Mouse (Mus musculus): Measurements from ENCODE around the gene Ranbp1. TPM values are rescaled to one million over a fixed set of nuclear protein-coding genes. Genes with fewer than 3 reads are reported as not detected.

Ranbp1 gene
- polyA plus RNA-seq, 1 experiment from 2014 or later, result 1,409 TPM

DNA sequence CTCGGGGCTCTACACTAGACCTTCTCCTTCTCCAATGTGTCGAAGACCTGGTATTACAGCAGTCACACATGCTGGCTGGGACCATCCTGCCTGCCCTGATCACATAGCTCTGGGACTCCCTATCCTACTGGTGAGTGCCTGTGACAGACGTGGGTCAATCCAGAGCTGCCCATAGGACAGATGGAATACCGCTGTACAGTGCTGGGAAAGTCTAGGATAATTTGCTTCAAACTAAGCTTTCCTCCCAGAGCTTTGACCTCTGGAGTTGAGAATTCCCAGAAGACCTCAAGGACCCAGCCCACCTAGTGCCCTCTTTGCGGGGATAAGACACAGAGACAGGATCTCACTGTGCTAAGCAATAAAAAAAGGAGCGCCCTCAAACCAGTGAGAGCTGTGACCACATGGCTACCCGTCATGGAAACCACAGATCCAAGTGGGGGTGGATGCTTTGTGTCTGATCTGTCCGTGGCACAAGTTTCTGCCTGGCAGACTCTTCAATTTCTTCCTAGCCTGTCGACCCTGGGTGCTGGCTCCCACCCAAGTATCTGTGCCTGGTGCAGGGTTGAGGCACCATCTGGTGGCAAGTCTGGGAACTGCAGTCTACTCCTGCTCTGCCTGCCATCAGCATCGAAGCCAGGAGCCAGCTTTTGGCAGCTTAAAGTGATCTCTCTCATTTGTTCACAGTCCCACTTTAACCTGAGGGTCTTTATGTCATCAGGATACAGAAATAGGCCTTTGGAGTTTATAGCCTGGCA, 36.9 kb downstream of the Ranbp1 start:
- Histone ChIP-seq H3K36me3 (replicated peaks; ENCODE audit: control insufficient read depth, insufficient read depth, low read depth, low read length) (no peaks in the 10 kb centered on the region), H3K4me1 (ENCODE audit: control insufficient read depth, insufficient read depth, low read length) (no peaks in the 10 kb centered on the region), H3K4me3 (ENCODE audit: low read depth, low read length) (no peak overlapping the region), H3K9me3 (replicated peaks; ENCODE audit: control insufficient read depth, low read length) (no peaks in the 10 kb centered on the region), H3K27ac (replicated peaks; ENCODE audit: low read depth, low read length) (no peak overlapping the region), H3K27me3 (ENCODE audit: control insufficient read depth, insufficient read depth, low read length) (no peaks in the 10 kb centered on the region), H3K4me2 (ENCODE audit: low read depth, low read length) (no peak overlapping the region), H3K9ac (replicated peaks; ENCODE audit: low read length) (no peak overlapping the region)
- ATAC-seq (replicated peaks; ENCODE audit: insufficient number of reproducible peaks, low FRiP score, low TSS enrichment, low read depth) (no peak), DNase-seq (ENCODE audit: low spot score) (peak; percentile 91)
- WGBS, result 46% methylated on average over 10 of the region's 10 CpGs

DNA sequence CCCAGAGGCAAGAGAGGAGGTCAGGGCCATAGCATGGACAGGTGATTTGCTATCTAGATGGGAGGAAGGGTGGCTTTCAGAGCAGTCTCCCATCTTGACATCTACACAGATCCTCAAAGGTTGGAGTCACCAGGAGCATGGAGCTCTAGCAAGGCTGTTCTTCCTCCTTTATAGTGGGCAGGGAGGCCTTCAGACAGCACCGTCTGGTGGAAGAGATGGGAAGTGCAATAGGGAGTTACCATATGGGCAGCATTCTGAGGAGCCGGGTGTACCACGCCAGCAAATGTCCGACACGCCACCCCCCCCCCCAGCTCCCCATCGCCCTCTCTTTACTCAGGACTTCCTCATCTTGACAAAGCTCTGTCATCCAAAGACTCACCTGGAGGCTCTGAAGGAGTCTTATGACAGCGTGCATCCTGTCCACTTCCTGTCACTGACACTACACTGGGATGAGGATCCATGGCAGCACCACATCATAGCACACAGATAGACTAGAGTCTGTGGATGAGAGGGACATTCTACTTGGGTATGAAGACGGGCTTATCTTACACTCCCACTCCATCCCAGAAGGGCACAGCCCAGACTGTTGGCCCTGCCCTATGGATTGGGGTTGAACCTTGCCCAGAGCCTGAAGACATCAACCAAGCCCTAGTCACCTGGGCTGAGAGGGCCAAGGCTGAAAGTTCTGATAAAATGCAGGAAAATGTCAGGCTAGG, 37.7 kb downstream of the Ranbp1 start:
- Histone ChIP-seq H3K27me3 (ENCODE audit: control insufficient read depth, insufficient read depth, low read length) (no peaks in the 10 kb centered on the region), H3K4me2 (ENCODE audit: low read depth, low read length) (no peak overlapping the region), H3K27ac (replicated peaks; ENCODE audit: low read depth, low read length) (no peak overlapping the region), H3K36me3 (replicated peaks; ENCODE audit: control insufficient read depth, insufficient read depth, low read depth, low read length) (no peaks in the 10 kb centered on the region), H3K4me3 (ENCODE audit: low read depth, low read length) (no peak overlapping the region), H3K4me1 (ENCODE audit: control insufficient read depth, insufficient read depth, low read length) (no peaks in the 10 kb centered on the region), H3K9ac (replicated peaks; ENCODE audit: low read length) (no peak overlapping the region), H3K9me3 (replicated peaks; ENCODE audit: control insufficient read depth, low read length) (no peaks in the 10 kb centered on the region)
- ATAC-seq (replicated peaks; ENCODE audit: insufficient number of reproducible peaks, low FRiP score, low TSS enrichment, low read depth) (no peak), DNase-seq (ENCODE audit: low spot score) (peak; percentile 72)
- 28% methylated on average over 8 of the region's 8 CpGs for WGBS

DNA sequence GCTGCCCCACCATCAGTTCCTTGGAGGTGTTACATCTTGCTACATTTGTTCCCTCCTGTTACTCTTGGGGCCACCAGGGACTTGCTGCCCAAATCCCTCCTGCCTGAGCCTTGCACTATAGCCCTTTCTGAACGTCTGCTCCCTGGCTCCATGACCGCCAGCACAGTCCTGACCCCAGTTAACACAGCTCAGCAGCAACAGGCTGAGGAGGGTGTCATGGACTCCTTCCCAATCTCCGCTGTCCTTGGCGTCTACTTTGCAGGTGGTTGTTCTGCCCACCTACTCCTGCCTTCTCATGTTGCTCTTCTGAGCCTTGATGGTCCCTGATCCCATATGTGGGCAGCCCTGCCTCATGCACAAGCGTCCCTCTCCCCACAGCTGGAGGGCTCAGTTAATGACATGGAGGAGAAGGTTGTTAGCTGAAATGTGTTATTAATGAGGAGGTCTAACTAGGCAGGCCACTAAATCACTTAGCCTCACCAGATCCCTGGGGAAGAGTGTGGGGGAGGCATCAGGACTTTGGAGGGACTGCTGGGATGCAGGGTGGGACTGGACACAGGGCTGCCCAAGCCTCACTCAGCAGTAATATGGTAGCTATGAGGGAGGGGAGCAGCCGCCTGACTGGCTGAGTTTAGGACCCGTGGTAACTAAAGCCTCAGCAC, 45.0 kb downstream of the Ranbp1 start:
- ATAC-seq (replicated peaks; ENCODE audit: insufficient number of reproducible peaks, low FRiP score, low TSS enrichment, low read depth), result no peak; the same call in 1 of the 2 replicates
- Histone ChIP-seq H3K4me3 (ENCODE audit: low read depth, low read length) (no peak overlapping the region), H3K36me3 (replicated peaks; ENCODE audit: control insufficient read depth, insufficient read depth, low read depth, low read length) (no peaks in the 10 kb centered on the region), H3K9me3 (replicated peaks; ENCODE audit: control insufficient read depth, low read length) (no peaks in the 10 kb centered on the region), H3K27ac (replicated peaks; ENCODE audit: low read depth, low read length) (no peak overlapping the region), H3K9ac (replicated peaks; ENCODE audit: low read length) (no peak overlapping the region), H3K27me3 (ENCODE audit: control insufficient read depth, insufficient read depth, low read length) (no peaks in the 10 kb centered on the region), H3K4me2 (ENCODE audit: low read depth, low read length) (no peak overlapping the region), H3K4me1 (ENCODE audit: control insufficient read depth, insufficient read depth, low read length) (no peaks in the 10 kb centered on the region)
- WGBS, result 54% methylated on average over 7 of the region's 7 CpGs
- DNase-seq (ENCODE audit: low spot score), result no peak

DNA sequence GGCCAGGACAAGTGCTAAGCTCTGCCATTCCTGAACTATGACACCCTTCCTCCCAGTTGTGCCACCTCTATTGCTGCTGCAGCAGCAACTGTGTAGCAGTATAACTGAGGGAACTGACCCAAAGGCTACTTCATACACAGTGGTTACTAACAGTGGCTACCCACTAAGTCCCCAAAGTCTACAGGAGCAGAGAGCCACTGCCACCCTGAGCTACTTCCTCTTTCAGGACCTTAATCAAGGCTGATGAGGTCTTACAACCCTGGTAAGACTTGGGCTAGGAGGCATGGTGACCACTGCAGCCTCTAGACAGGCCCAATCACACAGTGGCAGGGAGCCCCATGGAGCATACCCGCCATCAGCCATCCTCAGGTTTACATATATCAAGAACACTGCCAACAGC, 46.5 kb downstream of the Ranbp1 start:
- Histone ChIP-seq H3K4me2 (ENCODE audit: low read depth, low read length) (no peak overlapping the region), H3K4me1 (ENCODE audit: control insufficient read depth, insufficient read depth, low read length) (no peaks in the 10 kb centered on the region)
- 89% methylated on average over 1 of the region's 1 CpGs for WGBS

DNA sequence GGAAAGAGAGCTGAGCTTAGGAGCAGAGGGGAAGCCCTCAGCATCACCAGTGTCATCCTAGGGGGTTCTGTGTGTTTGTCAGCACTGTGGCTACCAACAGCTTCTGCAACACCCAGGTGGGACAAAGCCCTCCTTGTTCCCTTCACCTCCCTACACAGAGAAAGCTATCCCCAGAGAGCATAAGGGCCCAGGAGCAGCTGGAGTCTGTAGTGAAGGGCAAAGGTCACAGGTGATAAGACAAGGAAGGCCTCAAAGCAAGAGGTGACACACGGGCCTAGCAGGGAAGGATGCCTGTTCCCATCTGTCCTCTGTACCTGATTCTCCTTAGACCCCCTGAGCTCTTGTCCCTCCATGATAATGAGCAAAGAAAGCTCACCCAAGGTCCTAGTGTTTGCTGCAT, 46.9 kb downstream of the Ranbp1 start:
- Histone ChIP-seq H3K4me2 (ENCODE audit: low read depth, low read length) (no peak overlapping the region), H3K27me3 (ENCODE audit: control insufficient read depth, insufficient read depth, low read length) (no peaks in the 10 kb centered on the region), H3K4me1 (ENCODE audit: control insufficient read depth, insufficient read depth, low read length) (no peaks in the 10 kb centered on the region), H3K36me3 (replicated peaks; ENCODE audit: control insufficient read depth, insufficient read depth, low read depth, low read length) (no peaks in the 10 kb centered on the region), H3K27ac (replicated peaks; ENCODE audit: low read depth, low read length) (no peak overlapping the region), H3K9ac (replicated peaks; ENCODE audit: low read length) (no peak overlapping the region), H3K9me3 (replicated peaks; ENCODE audit: control insufficient read depth, low read length) (no peaks in the 10 kb centered on the region), H3K4me3 (ENCODE audit: low read depth, low read length) (no peak overlapping the region)
- ATAC-seq (replicated peaks; ENCODE audit: insufficient number of reproducible peaks, low FRiP score, low TSS enrichment, low read depth), result no peak
- WGBS, result 29% methylated on average over 1 of the region's 1 CpGs
- DNase-seq (ENCODE audit: low spot score), result no peak

More for the DNA sequence above, 46.5 kb downstream of the Ranbp1 start:
- Histone ChIP-seq H3K9me3 (replicated peaks; ENCODE audit: control insufficient read depth, low read length) (no peaks in the 10 kb centered on the region), H3K27me3 (ENCODE audit: control insufficient read depth, insufficient read depth, low read length) (no peaks in the 10 kb centered on the region), H3K27ac (replicated peaks; ENCODE audit: low read depth, low read length) (no peak overlapping the region), H3K4me3 (ENCODE audit: low read depth, low read length) (no peak overlapping the region), H3K9ac (replicated peaks; ENCODE audit: low read length) (no peak overlapping the region), H3K36me3 (replicated peaks; ENCODE audit: control insufficient read depth, insufficient read depth, low read depth, low read length) (no peaks in the 10 kb centered on the region)
- DNase-seq (ENCODE audit: low spot score) (no peak), ATAC-seq (replicated peaks; ENCODE audit: insufficient number of reproducible peaks, low FRiP score, low TSS enrichment, low read depth) (no peak)

DNA sequence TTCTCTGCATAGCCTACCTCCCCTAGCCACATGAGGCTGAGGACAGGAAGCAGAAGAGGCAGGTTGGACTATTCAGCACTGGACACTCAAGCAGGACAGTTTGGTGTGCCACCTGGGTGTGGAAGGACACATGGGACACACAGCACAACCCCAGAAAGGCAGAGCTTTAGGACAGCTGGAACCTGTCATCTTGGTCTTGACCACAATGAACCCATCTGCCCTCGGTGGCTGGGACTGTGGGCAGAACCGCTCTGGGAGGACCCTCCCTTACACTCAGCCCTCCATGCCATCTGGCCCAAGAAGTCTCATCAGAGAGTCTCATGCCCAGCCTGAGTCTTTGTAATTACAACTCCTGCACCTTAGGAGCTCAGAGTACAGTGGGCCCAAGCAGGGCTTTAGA, 48.5 kb downstream of the Ranbp1 start:
- Histone ChIP-seq H3K4me3 (ENCODE audit: low read depth, low read length) (no peak overlapping the region), H3K4me1 (ENCODE audit: control insufficient read depth, insufficient read depth, low read length) (no peaks in the 10 kb centered on the region), H3K4me2 (ENCODE audit: low read depth, low read length) (no peak overlapping the region), H3K9ac (replicated peaks; ENCODE audit: low read length) (no peak overlapping the region), H3K27ac (replicated peaks; ENCODE audit: low read depth, low read length) (no peak overlapping the region), H3K9me3 (replicated peaks; ENCODE audit: control insufficient read depth, low read length) (no peaks in the 10 kb centered on the region), H3K36me3 (replicated peaks; ENCODE audit: control insufficient read depth, insufficient read depth, low read depth, low read length) (no peaks in the 10 kb centered on the region), H3K27me3 (ENCODE audit: control insufficient read depth, insufficient read depth, low read length) (no peaks in the 10 kb centered on the region)
- DNase-seq (ENCODE audit: low spot score), result no peak
- WGBS, result 83% methylated on average over 2 of the region's 2 CpGs
- no peak for ATAC-seq (replicated peaks; ENCODE audit: insufficient number of reproducible peaks, low FRiP score, low TSS enrichment, low read depth)

DNA sequence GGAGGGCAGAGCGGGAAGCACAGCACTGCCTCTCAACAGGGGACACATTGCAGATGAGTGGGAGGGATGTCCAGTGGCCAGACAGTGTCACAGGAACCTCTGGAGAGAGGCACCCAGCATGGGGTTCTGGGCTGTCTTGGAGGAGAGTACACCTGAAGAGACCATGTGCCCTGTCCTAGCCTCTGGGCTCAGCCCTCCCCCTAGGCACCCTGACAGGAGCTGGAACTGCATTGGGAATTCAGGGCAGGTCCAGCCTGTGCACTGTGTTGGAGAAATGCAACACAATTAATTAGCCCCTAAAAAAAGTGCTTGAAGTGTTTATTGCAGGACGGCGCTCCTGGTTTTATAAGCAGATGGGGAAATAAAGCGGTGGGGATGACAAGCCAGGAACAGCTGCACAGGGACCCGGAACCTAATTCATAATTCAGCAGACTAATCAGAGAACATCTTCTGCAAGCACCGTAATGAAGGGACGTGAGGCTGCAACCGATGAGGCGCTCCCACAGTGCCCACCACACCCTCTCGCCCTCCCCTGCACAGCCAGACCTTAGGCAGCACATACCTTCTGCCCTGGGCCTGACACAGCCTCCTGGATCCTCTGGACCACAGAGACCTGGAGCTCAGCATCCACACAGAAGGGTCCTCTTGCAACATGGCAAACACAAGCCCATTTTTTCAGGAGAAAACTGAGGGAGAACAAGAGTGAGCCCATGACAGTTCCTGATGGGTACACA, 50.0 kb downstream of the Ranbp1 start:
- no peak overlapping the region for H3K27ac ChIP-seq (replicated peaks; ENCODE audit: low read depth, low read length)
- WGBS, result 85% methylated on average over 10 of the region's 10 CpGs
- H3K4me2 ChIP-seq (ENCODE audit: low read depth, low read length), result no peak overlapping the region

More for the DNA sequence above, 50.0 kb downstream of the Ranbp1 start:
- Histone ChIP-seq H3K9me3 (replicated peaks; ENCODE audit: control insufficient read depth, low read length) (no peaks in the 10 kb centered on the region), H3K9ac (replicated peaks; ENCODE audit: low read length) (no peak overlapping the region), H3K36me3 (replicated peaks; ENCODE audit: control insufficient read depth, insufficient read depth, low read depth, low read length) (no peaks in the 10 kb centered on the region), H3K27me3 (ENCODE audit: control insufficient read depth, insufficient read depth, low read length) (no peaks in the 10 kb centered on the region), H3K4me3 (ENCODE audit: low read depth, low read length) (no peak overlapping the region), H3K4me1 (ENCODE audit: control insufficient read depth, insufficient read depth, low read length) (no peaks in the 10 kb centered on the region)
- DNase-seq (ENCODE audit: low spot score) (no peak), ATAC-seq (replicated peaks; ENCODE audit: insufficient number of reproducible peaks, low FRiP score, low TSS enrichment, low read depth) (no peak)

All from embryonic facial prominence, embryonic 11.5 days (tissue).